Mouse (Mus musculus) ES-E14 (cell line): ENCODE data around the gene Usp10. TPM values are rescaled to one million over a fixed set of nuclear protein-coding genes. Genes with fewer than 3 reads are reported as not detected.

Experiments
- DNase-seq: peaks from one replicate; pipeline ENCODE4 v3.0.0-alpha.2; 2013; ENCODE audit warnings: low read depth, low spot score
- H3K27ac ChIP-seq: 2 replicates; pipeline ENCODE4 v1.5.1; 2012; ENCODE audit warnings: low read depth, mild to moderate bottlenecking, low read length, moderate library complexity, mixed read lengths; ENCODE audit not compliant: poor library complexity, insufficient read depth, severe bottlenecking
- H3K36me3 ChIP-seq: 2 replicates; pipeline ENCODE4 v1.6.1; 2012; ENCODE audit warnings: mild to moderate bottlenecking, low read length, moderate library complexity, mixed read lengths; ENCODE audit not compliant: control insufficient read depth, poor library complexity, insufficient read depth, severe bottlenecking
- H3K4me1 ChIP-seq, 2 experiments: fragments of 150-350 bp in 1 of 2; sonication (generic) in 1 of 2; 2 replicates each; pipeline ENCODE4 v1.6.1; 2012; ENCODE audit warnings: low read length in 2 of 2, mild to moderate bottlenecking in 1 of 2, mixed read lengths in 1 of 2; ENCODE audit not compliant: control insufficient read depth in 2 of 2, insufficient read depth in 2 of 2, poor library complexity in 1 of 2
- H3K4me3 ChIP-seq, 2 experiments: fragments of 150-350 bp in 1 of 2; sonication (generic) in 1 of 2; 2 replicates each; pipeline ENCODE4 v1.5.1; 2012; ENCODE audit warnings: low read length in 2 of 2, low read depth in 1 of 2, mild to moderate bottlenecking in 1 of 2, mixed read lengths in 1 of 2; ENCODE audit not compliant: insufficient read depth in 1 of 2, poor library complexity in 1 of 2, severe bottlenecking in 1 of 2
- H3K9ac ChIP-seq: 2 replicates; pipeline ENCODE4 v1.6.1; 2012; ENCODE audit warnings: low read depth, mild to moderate bottlenecking, low read length, mixed read lengths; ENCODE audit not compliant: poor library complexity, insufficient read depth, severe bottlenecking
- H3K9me3 ChIP-seq: fragments of 150-350 bp; sonication (generic); 2 replicates; pipeline ENCODE4 v1.6.1; 2012; ENCODE audit warnings: low read depth, mild to moderate bottlenecking, low read length; ENCODE audit not compliant: control insufficient read depth, insufficient read depth
- CHD2 ChIP-seq: IDR thresholded peaks from 2 replicates; pipeline ENCODE4 v1.6.1; 2014; ENCODE audit warnings: mild to moderate bottlenecking, low read depth, low read length, inconsistent platforms
- HCFC1 ChIP-seq: IDR thresholded peaks from 2 replicates; pipeline ENCODE4 v1.6.1; 2012; ENCODE audit warnings: low read length, inconsistent platforms, borderline replicate concordance; ENCODE audit not compliant: insufficient read depth
- MAFK ChIP-seq: IDR thresholded peaks from 2 replicates; pipeline ENCODE4 v1.6.1; 2014; ENCODE audit warnings: mild to moderate bottlenecking, low read depth, low read length, inconsistent platforms; ENCODE audit not compliant: insufficient read depth
- ZC3H11A ChIP-seq: IDR thresholded peaks from 2 replicates; pipeline ENCODE4 v1.6.1; 2012; ENCODE audit warnings: low read depth, mild to moderate bottlenecking, inconsistent platforms, low read length, borderline replicate concordance
- ZNF384 ChIP-seq: IDR thresholded peaks from 2 replicates; pipeline ENCODE4 v1.6.1; 2012; ENCODE audit warnings: low read depth, low read length, inconsistent platforms
- in situ Hi-C, 2 experiments: fragments of 600-800 bp; cut with MboI; formaldehyde crosslinking; loops; one replicate each; pipeline ENCODE4 v1.15.1; 2025; ENCODE audit warnings: low sequenced_read_pairs in 2 of 2, inconsistent platforms in 1 of 2; ENCODE audit not compliant: unreplicated experiment in 2 of 2
- total RNA-seq: library from RNA; depleted of rRNA; stranded (reverse); fragments of 300-350 nt; gene quantifications from 2 replicates; pipeline ENCODE4 v1.2.3, GENCODE M21; 2012

Gene Usp10
- total RNA-seq, 1 experiment, result 201 TPM

GRCm38 (mm10) chr8:119970169-119970568 is 60.0 kb downstream of the Usp10 start:
- H3K36me3 ChIP-seq, result no peaks in the 10 kb centered on the region
- no peaks in the 10 kb centered on the region for H3K4me1 ChIP-seq
- H3K9ac ChIP-seq, result no peak overlapping the region
- no peaks in the 10 kb centered on the region for H3K9me3 ChIP-seq
- DNase-seq, result no peak
- TF ChIP-seq HCFC1, result no peak
- TF ChIP-seq MAFK, result no peak
- TF ChIP-seq ZNF384, result no peak
- TF ChIP-seq ZC3H11A, result no peak
- TF ChIP-seq CHD2, result no peak
- in situ Hi-C loops, result no loop called here
- H3K27ac ChIP-seq, result no peak overlapping the region
- no peak overlapping the region for H3K4me3 ChIP-seq

GRCm38 (mm10) chr8:119972558-119972957 is 62.4 kb downstream of the Usp10 start:
- in situ Hi-C loops, result no loop called here
- no peaks in the 10 kb centered on the region for H3K4me1 ChIP-seq
- H3K36me3 ChIP-seq, result no peaks in the 10 kb centered on the region
- TF ChIP-seq HCFC1 (no peak), ZNF384 (no peak), CHD2 (no peak), ZC3H11A (no peak)
- H3K9ac ChIP-seq, result no peak overlapping the region
- H3K27ac ChIP-seq, result no peak overlapping the region
- no peaks in the 10 kb centered on the region for H3K9me3 ChIP-seq
- no peak overlapping the region for H3K4me3 ChIP-seq
- DNase-seq, result no peak

- in situ Hi-C loops, result no loop called here
- no peak for TF ChIP-seq CHD2
- no peak for TF ChIP-seq ZC3H11A
- no peak for TF ChIP-seq ZNF384
- Histone ChIP-seq H3K4me1 (peaks cover 0 to 2% of the 10 kb centered on the region in 2 experiments; a peak in 1 of 4 replicates), H3K36me3 (no peaks in the 10 kb centered on the region), H3K27ac (no peak overlapping the region), H3K4me3 (no peak overlapping the region), H3K9me3 (no peaks in the 10 kb centered on the region), H3K9ac (no peak overlapping the region)
- DNase-seq, result no peak
These were observed 68.7 kb downstream of the Usp10 start for GRCm38 (mm10) chr8:119978770-119979381.

- H3K27ac ChIP-seq, result no peak overlapping the region
- in situ Hi-C loops, result no loop called here
- no peaks in the 10 kb centered on the region for H3K9me3 ChIP-seq
- no peak overlapping the region for H3K9ac ChIP-seq
- no peak overlapping the region for H3K4me3 ChIP-seq
- no peak for TF ChIP-seq MAFK
- no peak for TF ChIP-seq HCFC1
- no peak for TF ChIP-seq ZC3H11A
- TF ChIP-seq CHD2, result no peak
- no peak for TF ChIP-seq ZNF384
- peaks cover 0 to 2% of the 10 kb centered on the region in 2 experiments; a peak in 1 of 4 replicates for H3K4me1 ChIP-seq
- no peak for DNase-seq
- no peaks in the 10 kb centered on the region for H3K36me3 ChIP-seq
These were observed 71.1 kb downstream of the Usp10 start for GRCm38 (mm10) chr8:119981253-119981652.

GRCm38 (mm10) chr8:119984085-119984484 is 73.9 kb downstream of the Usp10 start:
- H3K27ac ChIP-seq, result no peak overlapping the region
- DNase-seq, result no peak
- no peaks in the 10 kb centered on the region for H3K9me3 ChIP-seq
- no peaks in the 10 kb centered on the region for H3K36me3 ChIP-seq
- TF ChIP-seq MAFK (no peak), HCFC1 (no peak), ZNF384 (no peak), CHD2 (no peak), ZC3H11A (no peak)
- H3K4me1 ChIP-seq, result peaks cover 0 to under 1% of the 10 kb centered on the region in 2 experiments; a peak in 1 of 4 replicates
- in situ Hi-C loops, result no loop called here
- no peak overlapping the region for H3K9ac ChIP-seq
- no peak overlapping the region for H3K4me3 ChIP-seq
